Mouse (Mus musculus) heart, adult 9 months (tissue): ENCODE results near the gene Daam1.

ENCODE experiments used
- DNase-seq, 2 experiments: peaks; one replicate each; pipeline ENCODE4 v3.0.0; 2022; ENCODE audit warnings: low spot score in 2 of 2

The Daam1 gene

DNA sequence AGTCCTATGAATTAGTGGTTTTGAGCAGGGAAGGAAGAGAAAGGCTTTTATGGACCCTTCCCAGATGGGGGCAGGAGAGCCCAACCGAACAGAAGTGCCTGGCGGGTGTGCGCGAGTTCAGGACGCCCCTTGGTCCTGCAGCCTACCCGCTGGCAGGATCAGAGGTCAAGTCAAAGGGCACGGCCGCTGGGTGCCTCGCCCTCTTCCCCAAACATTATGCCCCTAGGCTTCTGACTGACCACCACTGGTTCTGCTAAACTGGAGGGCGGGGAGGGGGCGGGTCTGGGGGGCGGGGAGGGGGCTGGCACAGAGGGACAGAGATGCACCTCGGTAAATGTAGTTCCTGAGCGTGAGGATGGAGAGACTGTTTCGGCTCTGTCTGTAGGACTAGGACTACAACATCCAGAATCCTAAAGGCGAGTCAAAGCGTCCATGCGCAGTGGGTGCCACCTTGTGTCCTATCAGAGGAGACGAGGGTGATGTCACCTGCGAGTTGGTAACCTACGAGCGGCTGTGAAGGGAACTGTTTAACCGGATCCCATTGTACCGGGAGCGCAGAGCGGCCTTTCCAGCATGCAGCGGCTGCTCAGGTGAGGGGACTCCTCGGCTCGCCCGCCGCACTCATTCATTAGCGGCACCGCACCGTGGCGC lies at the start of gene Daam1:
Daam1 (plus strand) TSS at position 472 of the 651 bp plus-strand sequence.
- peak; percentile 97 to 99 for DNase-seq

DNA sequence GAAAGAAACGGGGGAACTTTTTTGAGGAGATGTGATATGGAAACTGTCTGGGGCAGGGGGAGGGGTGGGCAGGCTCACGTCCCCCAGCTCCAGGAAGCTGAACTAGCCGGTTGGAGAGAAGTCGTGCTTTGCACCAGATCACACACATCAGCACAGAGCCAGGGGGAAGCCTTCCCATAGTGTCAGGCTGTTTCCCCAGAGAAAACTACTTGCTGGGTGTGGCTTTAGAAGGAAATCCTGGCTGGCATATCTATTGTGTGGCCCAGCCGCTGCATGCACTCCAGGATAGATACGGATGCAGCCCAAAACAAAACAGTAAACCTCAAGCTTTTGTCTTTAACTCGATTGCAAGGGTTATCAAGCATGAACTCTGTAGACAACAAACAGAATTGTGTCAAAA lies 49.7 kb upstream of the Daam1 start:
- no peak for DNase-seq

DNA sequence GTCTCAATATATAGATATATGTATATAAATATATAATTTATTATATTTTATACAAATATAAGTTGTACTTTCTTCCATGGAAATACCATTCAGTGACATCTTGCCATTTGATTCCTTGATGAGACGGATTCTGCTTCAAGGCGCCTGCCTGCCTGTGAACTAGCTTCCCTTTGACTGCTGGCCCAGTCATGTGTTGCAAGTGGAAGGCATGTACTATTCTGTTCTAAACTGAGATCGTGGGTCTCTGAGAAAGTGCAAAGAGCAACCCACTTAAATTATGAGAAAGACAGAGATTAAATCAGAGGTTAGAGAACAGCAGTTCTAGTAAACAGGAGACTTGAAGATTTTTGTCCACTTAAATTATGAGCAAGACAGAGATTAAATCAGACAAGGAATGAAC lies 46.9 kb upstream of the Daam1 start:
- DNase-seq, result no peak

DNA sequence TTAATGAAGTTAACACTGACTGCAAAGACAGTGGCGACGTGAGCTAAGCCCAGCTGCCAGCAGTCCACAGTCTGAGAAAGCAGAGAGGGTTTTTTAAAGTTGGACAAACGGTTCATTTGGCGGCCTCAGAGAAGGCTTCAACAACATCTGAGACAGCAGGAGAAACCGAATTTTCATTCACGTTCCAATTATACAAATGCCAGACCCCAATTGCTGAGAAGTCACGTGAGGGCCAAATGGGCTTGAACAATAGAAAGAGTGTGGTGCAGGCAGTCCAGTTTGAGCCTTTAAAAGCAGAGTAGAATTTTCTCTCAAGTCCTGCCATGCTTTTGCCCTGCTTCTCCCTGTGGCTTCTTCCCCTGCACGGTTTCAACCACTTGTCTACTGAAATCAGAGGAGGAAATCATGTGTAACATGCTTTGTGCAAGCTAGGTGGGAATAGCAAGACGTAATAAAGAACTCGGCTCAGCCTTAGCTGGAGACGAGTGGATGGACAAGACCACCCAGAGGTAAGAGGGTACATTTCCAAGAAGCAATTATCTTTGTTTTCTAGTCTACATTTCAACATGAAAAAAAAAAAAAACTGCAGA lies 46.1 kb upstream of the Daam1 start:
- DNase-seq, result no peak

DNA sequence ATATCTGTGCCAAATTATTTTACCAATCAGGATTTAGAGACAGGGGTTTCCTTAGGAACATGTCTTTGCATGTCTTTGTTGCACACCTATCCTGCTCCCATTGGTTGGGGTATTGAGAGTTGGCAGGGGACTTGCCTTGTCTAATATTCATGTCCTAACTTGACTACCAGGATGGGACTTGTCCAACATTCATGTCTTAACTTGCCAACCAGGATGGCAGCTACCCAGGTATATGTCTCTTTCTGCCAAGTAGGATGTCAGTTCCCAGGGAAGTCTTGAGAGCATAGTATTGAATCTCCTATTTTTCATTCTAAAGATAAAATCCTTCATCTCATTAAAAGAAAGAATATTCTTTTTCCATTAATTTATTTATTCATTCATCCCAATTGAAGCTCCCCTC lies 44.4 kb upstream of the Daam1 start:
- no peak for DNase-seq

DNA sequence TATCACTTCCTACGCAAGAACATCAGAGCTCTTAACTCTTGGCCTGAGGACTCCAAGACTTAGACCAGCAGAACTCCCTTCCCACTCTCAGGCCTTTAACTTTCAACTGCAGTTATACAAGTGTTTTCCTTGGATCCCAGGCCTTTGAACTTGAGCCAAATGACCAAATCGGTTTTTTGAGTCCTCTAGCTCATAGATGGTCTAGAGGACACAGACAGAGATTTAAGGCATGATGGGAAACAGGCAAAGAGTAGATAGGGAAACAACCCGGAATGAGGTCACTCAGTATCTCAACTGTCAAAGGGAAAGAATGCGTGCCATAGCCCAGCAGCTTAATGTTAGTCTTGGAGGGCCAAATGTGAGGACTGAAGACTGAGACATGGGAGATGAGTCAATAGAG lies 42.1 kb upstream of the Daam1 start:
- peak; percentile 67 to 68 for DNase-seq

DNA sequence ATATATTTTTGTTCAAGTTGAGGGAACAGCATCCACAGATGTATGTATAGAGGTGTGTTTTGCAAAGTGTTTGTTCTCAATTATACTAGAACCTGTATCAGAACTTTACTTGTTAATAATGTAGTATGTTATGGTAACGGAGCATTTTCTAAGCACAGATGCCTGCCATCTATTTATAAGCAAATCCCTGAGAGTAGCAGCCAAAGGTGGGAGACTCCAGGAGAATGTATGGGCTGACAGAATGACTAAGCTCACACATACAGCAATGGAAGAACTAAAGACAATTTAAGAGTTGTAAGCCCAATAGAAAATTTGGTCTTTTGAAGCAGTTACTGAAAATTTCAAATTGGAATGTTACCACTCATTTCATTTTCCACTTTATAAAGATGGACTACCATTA lies 40.3 kb upstream of the Daam1 start:
- no peak for DNase-seq

DNA sequence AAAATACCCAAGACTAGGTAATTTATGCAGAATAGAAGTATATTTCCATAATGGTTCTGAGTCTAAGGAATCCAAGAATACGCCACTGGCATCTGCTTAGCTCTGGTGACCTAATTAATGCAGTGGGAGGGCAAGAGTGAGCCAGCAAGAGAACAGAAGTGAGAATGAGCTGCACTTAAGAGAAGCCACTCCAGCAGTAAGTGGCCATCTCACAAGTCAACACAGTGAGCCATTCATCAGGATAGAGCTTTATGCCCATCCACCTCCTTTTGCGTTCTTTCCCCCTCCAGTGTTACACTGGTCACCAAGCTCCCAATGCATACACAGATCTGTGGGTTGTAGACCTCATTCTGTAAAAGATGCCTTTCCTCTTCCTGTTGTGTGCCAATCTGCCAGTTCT lies 37.8 kb upstream of the Daam1 start:
- no peak for DNase-seq

DNA sequence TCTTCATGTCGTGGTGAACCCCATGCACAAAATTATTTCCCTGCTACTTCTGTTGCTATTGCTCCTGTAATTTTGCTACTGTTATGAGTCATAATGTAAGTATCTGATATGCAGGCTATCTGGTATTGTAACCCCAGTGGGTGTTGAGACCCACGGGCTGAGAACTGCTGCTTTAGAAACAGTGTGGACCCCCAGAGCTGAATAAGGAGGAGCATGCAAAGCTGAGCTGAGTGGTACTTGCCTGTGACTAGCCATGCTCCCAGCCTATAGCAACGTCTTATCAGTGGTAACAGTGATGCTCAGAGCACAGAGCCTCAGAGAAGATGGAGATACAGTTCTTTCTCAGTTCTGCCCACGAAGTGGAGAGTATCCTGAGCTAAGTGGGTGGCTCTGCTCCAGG lies 35.3 kb upstream of the Daam1 start:
- DNase-seq, result no peak

DNA sequence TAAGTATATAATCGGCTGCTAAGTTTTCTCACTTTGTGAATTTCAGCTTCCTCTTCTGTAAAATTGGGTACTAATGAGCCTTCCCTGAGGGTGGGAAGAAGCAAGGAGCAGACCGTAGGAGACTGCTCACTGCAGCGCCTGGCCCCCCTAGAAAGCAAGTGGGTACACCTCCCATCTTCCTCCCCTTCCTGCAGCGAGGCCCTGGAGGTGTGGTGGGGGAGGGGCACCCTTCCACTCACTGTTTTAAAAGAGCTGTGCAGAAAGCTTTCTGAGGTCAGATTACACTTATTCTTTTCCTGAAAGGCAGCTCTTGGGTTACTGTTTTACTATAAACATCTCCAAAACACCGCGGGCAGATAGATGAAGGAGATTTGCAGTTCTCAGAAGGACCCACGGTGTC lies 34.4 kb upstream of the Daam1 start:
- DNase-seq, result no peak

DNA sequence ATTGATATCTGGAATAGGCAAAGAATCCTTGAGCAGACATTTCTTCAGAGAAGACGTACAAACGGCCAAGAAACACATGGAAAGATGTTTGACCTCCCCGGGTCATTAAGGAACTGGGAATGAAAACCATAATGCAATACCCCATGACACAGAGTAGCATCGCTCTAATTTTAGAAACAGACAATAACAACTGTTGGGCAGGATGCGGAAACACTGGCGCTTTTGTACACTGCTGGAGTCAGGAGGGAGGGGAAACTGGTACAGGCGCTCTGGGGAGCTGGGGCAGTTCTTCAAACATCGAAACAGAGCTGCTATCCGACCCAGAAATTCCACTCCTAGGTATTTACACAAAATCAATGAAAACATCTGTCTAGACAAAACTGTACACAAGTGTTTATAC lies 23.6 kb upstream of the Daam1 start:
- peak in 1 of 2 experiments; percentile 17 for DNase-seq

DNA sequence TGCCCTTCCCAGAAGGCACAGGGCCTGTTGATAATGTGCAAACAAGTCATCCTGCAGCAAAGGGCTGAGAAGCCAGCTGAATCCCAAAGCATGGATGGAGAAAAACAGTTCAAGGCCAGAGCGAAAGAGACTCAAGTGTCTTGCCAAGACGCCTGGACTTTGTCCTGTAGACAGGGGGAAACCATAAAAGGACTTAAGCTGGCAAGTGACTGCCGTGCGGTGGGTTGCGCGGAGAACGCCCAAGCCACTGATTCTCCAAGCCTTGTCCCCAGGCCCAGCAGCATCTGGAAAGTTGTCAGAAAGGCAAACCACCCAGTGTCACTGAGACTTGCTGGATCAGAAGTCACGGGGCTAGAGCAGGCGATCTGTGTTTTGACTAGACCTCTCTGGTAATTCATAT lies 22.2 kb upstream of the Daam1 start:
- peak; percentile 60 to 70 for DNase-seq

DNA sequence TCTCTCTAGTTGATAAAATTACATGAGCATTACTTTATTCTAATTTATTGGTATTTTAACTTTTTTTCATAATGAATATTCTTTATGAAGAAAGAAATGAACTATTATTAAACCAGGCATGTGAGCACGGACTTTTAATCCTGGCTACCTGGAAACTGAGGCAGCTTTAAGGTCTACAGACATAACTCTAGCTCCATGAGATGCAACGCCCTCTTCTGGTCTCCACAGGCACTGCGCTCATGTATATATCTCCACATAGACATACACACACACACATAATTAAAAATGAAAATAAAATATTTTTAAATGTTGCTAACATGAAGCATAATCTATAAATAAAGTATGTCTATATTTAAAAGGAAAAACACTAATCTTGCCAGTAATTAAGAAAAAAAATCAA lies 21.3 kb upstream of the Daam1 start:
- no peak for DNase-seq

DNA sequence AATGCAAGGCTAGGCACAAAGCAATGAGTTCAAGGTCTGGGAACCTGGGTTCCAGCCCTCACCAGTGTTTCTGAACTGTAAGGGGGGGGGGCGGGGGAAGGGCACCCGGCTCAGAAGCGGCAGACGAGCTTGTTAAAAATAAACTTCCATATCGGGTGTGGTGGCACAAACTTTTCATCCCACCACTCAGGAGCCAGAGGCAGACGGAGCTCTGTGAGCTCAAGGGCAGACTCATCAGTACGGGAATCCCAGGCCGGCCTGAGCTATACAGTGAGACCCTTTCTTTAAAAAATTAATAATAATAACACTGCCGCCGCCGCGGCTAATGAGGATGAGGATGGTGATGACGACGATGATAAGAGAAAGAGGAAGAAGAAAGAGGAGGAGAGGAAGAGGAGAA lies 18.3 kb upstream of the Daam1 start:
- DNase-seq, result no peak

DNA sequence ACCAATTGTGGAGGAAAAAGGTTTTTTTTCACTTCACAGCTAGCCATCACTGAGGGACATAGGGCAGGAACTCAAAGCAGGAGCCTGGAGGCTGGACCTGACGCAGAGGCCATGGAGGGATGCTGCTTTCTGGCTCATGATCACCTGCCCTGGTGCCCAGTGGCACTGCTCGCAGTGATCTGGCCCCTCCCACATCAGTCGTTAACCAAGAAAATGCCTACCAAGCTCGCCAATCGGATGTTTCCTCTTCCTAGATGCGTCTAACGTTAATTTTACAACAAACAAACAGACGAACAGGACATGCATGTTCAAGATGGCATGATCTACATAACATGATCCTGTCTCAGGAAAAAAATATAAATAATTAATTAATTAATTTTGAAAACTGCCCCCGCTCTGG lies 17.6 kb upstream of the Daam1 start:
- no peak for DNase-seq

DNA sequence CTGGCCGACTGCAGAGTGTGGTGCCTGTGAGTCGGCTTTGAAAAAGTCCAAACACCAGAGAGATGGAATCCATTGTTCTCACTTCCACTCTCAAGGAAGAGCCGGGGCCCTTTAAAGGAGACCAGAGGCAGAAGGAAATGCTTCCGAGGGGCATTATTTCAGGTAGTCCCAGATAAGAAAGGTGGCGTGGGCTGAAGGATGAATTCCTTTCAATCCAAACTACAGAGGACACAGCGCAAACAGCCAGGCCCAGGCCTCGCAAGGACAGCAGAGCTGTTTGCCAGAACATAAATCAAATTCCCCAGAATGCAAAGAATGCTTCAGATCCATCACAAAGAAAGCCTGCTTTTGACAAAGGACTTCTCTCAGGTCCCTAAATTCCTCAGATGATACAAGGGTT lies 17.1 kb upstream of the Daam1 start:
- DNase-seq, result no peak

DNA sequence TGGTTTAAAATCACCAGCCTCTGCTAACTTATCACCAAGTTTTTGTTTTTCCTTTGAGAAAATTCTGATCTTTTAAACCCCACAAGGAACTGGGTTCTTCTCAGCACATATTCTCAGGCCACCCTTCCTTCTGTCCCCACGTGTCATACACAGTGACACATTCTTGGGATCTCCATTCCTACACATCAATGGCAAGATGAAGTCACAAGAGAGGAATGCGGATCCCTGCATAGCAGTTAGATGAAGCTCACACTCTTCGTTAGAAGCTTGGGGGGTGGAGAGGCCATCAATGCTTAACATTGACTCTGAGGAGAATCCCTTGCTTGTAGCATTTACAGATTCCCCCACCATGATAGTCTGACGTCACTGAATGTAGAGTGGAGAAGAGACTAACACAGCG lies 10.8 kb upstream of the Daam1 start:
- DNase-seq, result no peak

DNA sequence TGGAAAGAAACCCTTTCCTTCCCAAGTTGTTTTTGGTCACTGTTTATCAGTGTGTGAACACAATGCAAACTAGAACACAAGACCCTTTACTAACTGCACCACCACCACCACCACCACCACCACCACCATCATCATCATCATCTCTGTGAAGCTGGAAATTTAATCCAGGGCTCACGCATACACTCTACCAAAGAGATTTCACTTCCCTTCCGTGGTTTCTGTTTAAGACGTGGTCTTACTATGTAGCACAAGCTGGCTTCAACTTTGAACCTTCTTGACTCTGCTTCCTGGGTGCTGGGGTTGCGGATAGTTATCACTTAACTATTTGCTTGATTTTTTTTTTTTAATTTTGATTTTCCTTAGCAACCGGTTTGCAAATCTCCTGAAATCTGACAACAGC lies 9.6 kb upstream of the Daam1 start:
- DNase-seq, result no peak

DNA sequence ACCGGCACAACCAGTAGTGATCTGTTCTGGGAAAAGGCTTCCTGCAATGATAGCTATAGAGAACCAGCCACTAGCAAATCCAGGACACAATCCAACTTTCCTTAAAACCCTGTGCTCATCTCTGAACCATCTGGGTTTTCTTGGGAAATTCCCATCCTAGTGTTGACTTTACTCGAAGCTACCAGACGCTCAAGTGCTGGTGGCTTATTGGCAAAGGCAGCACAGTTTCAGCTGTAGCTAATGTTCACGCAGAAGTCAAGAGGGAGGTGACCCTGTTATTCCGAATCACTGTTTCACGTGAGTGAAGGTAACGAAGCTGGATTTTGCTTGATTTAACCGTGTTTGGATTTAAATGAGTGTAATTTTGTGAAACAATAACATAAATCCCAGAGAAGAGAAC lies 9.1 kb upstream of the Daam1 start:
- no peak for DNase-seq

DNA sequence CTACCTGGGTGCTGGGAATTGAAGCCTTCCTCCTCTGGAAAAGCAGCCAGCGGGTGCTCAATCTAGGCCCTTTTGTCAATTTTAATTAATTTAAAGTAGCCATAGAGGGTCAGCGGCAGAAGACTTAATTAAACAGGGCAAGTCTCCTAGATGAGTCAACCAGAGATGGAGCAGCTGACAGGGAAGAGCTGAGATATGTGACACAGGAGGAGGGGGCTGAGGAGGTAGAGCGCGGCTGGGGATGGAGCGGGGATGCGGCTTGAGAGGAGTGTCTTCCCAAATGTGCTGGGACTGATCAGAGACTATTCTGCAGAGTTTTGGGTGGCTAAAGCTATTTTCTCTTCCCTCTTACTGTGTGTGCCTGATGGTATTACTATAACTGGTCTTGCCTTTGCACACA lies 6.0 kb upstream of the Daam1 start:
- no peak for DNase-seq

DNA sequence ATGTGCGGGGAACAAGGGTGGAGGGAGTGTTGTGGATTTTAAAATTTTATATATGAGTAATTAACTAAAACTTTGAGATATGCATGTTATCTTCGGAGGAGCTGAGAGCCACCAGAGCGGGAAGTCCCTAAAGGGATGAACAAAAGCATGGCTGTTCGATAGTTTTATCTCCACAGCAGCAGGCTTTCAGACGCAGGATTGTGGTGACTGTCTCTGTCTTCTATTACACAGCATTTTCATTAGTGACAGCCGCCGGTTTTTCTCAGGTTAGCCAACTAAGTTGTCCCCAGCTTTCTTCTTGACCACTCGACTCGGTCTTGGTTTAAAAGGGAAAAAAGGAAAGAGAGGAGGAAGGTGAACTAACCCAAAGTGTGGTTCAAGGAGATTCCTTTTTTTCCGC lies 739 bp upstream of the Daam1 start:
- no peak for DNase-seq

DNA sequence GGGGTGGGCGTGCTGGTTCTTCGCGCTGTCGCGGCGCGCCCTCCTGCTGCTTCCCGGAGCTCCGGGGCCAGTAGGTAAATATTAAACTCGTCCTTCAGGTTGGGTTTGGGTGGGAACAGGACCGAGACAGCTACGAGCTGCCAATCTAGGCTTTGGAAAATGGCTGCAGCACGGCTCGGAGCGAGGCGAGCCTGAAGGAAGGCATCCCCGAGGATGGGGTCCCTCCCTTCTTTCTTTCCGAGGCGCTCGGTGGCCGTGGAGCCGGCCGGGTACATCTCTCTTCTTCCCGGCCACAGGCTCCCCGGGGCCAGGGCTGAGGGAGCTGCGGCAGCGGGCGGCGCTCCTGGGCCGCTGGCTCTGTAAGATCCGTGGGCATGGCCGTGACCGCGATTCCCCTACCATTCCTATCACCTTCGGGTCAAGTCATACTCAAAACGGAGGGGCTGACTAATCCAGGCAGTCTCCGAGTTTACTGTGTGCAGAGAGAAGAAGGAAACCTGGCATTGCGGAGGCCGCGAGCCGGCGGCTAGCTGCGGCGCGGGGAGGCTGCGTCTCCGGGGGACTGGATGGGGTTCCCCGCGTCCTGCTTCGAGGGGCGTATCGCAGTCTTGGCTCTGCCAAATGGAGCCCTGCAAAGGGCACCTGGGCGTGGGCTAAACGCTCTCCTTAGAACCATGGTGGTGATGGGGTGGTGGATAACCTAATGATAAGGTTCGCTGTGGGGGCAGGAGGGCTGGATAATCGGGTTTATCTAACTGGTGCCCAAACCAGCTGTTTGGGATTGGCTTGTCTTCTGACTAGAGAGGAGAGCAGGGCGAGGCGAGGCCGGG lies 595 bp downstream of the Daam1 start:
- peak in 1 of 2 experiments; percentile 31 for DNase-seq

DNA sequence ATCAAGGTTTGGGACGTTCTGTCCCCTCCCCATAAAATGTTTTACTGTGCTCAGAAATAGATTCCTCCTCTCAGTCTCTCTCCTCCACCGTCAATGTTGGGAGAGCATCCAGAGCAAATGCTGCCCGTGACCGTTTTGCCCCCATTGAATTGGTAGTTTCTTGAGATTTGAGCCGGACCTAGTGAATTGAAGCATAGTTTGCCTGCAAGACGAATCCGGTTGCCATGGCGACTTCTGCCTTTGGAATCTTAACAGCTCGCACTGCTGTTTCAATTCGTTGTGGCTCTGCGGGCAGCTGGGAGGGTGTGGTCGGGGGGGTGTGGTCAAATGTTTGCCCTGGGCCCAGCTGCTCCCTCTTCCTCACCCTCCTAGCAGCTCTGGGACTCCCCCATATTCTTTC lies 1.3 kb downstream of the Daam1 start:
- DNase-seq, result peak; percentile 58 to 60
